Mouse (Mus musculus) CH12.LX (cell line): ENCODE results near the gene Fry. TPM values are rescaled to one million over a fixed set of nuclear protein-coding genes. Genes with fewer than 3 reads are reported as not detected.

Experiments used
- DNase-seq: peaks from one replicate; pipeline ENCODE4 v3.0.0-alpha.2; 2013; ENCODE audit errors: extremely low read depth
- H3K27ac ChIP-seq: 2 replicates; pipeline ENCODE4 v1.5.1; 2012; ENCODE audit warnings: low read depth, mild to moderate bottlenecking, control low read depth, moderate library complexity; ENCODE audit not compliant: insufficient read depth
- H3K27me3 ChIP-seq: replicated peaks from 2 replicates; pipeline ENCODE3; 2012; ENCODE audit warnings: inconsistent platforms
- H3K36me3 ChIP-seq, 2 experiments: replicated peaks in 1 of 2; 2 replicates each; pipeline versions ENCODE3 to v1.6.1; 2012; ENCODE audit warnings: inconsistent platforms in 1 of 2, low read length in 1 of 2, mild to moderate bottlenecking in 1 of 2, mixed read lengths in 1 of 2, moderate library complexity in 1 of 2; ENCODE audit not compliant: control insufficient read depth in 1 of 2, insufficient read depth in 1 of 2
- H3K4me1 ChIP-seq, 2 experiments: 2 replicates each; pipeline ENCODE4 v1.6.1; 2012; ENCODE audit warnings: inconsistent platforms in 1 of 2, moderate library complexity in 1 of 2; ENCODE audit not compliant: insufficient read depth in 2 of 2, control insufficient read depth in 1 of 2
- H3K4me2 ChIP-seq: 2 replicates; pipeline ENCODE4 v1.6.1; 2012; ENCODE audit warnings: low read depth, mild to moderate bottlenecking, control low read depth; ENCODE audit not compliant: poor library complexity, insufficient read depth, severe bottlenecking
- H3K4me3 ChIP-seq, 3 experiments: fragments of 150-350 bp in 1 of 3; sonication (generic) in 1 of 3; replicated peaks in 1 of 3; 2 replicates each; pipeline versions ENCODE3 to v1.5.1; 2011 to 2012; ENCODE audit warnings: low read depth in 2 of 3, low read length in 2 of 3, mild to moderate bottlenecking in 2 of 3, moderate library complexity in 2 of 3, control low read depth in 1 of 3, improper control_type of control experiment in 1 of 3, inconsistent platforms in 1 of 3, mixed read lengths in 1 of 3; ENCODE audit not compliant: poor library complexity in 1 of 3
- H3K79me2 ChIP-seq: replicated peaks from 2 replicates; pipeline ENCODE4 v1.6.1; 2012; ENCODE audit warnings: mild to moderate bottlenecking, moderate library complexity; ENCODE audit not compliant: control insufficient read depth, poor library complexity, insufficient read depth, severe bottlenecking; ENCODE audit errors: extremely low read depth
- H3K9ac ChIP-seq: 2 replicates; pipeline ENCODE4 v1.6.1; 2012; ENCODE audit warnings: low read depth, mild to moderate bottlenecking, control low read depth, moderate library complexity; ENCODE audit not compliant: insufficient read depth
- H3K9me3 ChIP-seq: replicated peaks from 2 replicates; pipeline ENCODE3; 2012; ENCODE audit warnings: low read length, inconsistent platforms, mixed read lengths
- CTCF ChIP-seq, 2 experiments: IDR thresholded peaks in 1 of 2; conservative IDR thresholded peaks in 1 of 2; 2 replicates each; pipeline ENCODE4 v1.5.1; 2011 to 2012; ENCODE audit warnings: low read depth in 2 of 2, low read length in 2 of 2, improper control_type of control experiment in 1 of 2, inconsistent platforms in 1 of 2, mild to moderate bottlenecking in 1 of 2, moderate library complexity in 1 of 2
- KAT2A ChIP-seq: IDR thresholded peaks from 2 replicates; pipeline ENCODE4 v1.6.1; 2012; ENCODE audit warnings: low read length, improper control_type of control experiment, inconsistent platforms; ENCODE audit not compliant: insufficient replicate concordance
- MAX ChIP-seq: IDR thresholded peaks from 2 replicates; pipeline ENCODE4 v1.6.1; 2011; ENCODE audit warnings: low read length, improper control_type of control experiment
- NRF1 ChIP-seq: IDR thresholded peaks from 2 replicates; pipeline ENCODE4 v1.6.1; 2014; ENCODE audit warnings: low read depth, mild to moderate bottlenecking, inconsistent platforms, low read length, improper control_type of control experiment, moderate library complexity
- POLR2AphosphoS2 ChIP-seq: IDR thresholded peaks from 2 replicates; pipeline ENCODE4 v1.6.1; 2011; ENCODE audit warnings: low read depth, low read length, improper control_type of control experiment
- RAD21 ChIP-seq: IDR thresholded peaks from 2 replicates; pipeline ENCODE4 v1.6.1; 2011; ENCODE audit warnings: low read depth, mild to moderate bottlenecking, low read length, improper control_type of control experiment, moderate library complexity
- RCOR1 ChIP-seq: conservative IDR thresholded peaks from 2 replicates; pipeline ENCODE4 v1.6.1; 2012; ENCODE audit warnings: low read depth, mild to moderate bottlenecking, inconsistent platforms, low read length, improper control_type of control experiment
- dilution Hi-C: fragments of 300-500 bp; cut with MboI; formaldehyde crosslinking; loops from 2 replicates; pipeline ENCODE4 v1.14.3; 2020; ENCODE audit warnings: low sequenced_read_pairs; ENCODE audit not compliant: extremely low pct_unique_long_range_greater_than_20kb, extremely low pct_ligation_motif_present
- in situ Hi-C: fragments of 300-500 bp; cut with MboI; formaldehyde crosslinking; loops from 3 replicates; pipeline ENCODE4 v1.14.3; 2019; ENCODE audit warnings: low sequenced_read_pairs, low pct_ligation_motif_present, low pct_unique_long_range_greater_than_20kb, mixed read lengths
- polyA plus RNA-seq: library from polyadenylated mRNA; unstranded; fragments of >175 nt; gene quantifications from 2 replicates; pipeline ENCODE4 v1.2.1, GENCODE M21; 2012; ENCODE audit warnings: low read depth; ENCODE audit not compliant: insufficient read length
- total RNA-seq, 2 experiments: library from RNA; depleted of rRNA; stranded (reverse); fragments of 300-350 nt in 1 of 2; fragments of >200 nt in 1 of 2; gene quantifications; 2 replicates each; pipeline ENCODE4 v1.2.3; 2012 to 2014

Gene Fry
- total RNA-seq (2012; rRNA removed) (0.34 and 0.50 TPM in 2 replicates), total RNA-seq (2014; rRNA removed) (0.34 and 0.97 TPM in 2 replicates), polyA plus RNA-seq (0.78 and 0.80 TPM in 2 replicates)

DNA sequence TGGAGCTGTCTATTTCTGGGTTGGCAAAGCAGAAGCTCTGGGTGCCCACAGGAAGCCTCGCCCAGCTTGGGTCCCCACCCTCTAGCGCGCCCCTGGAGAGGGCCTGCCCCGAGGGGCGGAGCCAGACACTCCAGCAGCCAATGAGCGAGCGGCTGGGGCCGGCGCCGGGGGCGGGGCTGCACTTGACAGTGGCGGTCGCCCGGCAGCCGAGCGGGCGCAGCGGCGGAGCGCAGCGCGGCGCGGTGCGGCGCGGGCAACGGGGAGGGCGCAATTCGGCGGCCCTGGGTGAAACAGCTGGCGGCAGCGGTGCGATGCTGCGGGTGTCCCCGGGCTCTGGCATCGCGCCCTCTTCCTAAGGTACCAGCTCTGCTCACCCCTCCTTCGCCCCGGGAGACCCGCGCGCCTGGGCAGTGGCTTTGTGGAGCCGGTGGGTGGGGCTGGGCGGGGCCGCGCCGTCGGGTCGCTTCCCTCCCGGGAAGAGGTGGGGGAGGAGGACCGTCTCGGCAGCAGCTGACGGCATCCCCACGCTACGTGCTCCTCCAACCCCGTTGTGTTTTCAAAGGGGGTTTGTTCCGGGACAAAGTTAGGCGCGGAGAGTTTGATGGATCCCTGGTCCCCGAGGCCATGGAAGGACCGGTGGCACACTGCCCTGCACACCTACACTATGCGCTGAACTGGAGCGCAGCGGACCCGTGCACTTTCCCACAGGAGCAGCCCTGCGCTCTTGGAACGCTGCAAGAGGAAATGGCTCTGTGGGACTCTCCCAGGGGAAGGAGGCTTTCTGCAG is at the start of gene Fry:
Fry (plus strand) TSS at position 191 of the 787 bp plus-strand sequence.
- DNase-seq: peak; percentile 52
- no peaks in the 10 kb centered on the region for H3K36me3 ChIP-seq
- no peaks in the 10 kb centered on the region for H3K79me2 ChIP-seq
- in situ Hi-C loops: no loop called here
- H3K4me1 ChIP-seq: no peaks in the 10 kb centered on the region
- H3K27ac ChIP-seq: no peak within 1 kb of the TSS
- no peaks in the 10 kb centered on the region for H3K27me3 ChIP-seq
- TF ChIP-seq MAX: no peak
- H3K9me3 ChIP-seq: peaks cover 55% of the 10 kb centered on the region
- H3K4me3 ChIP-seq: peak within 1 kb of the TSS in 1 of 3 experiments; percentile 41
- dilution Hi-C loops: no loop called here
- H3K4me2 ChIP-seq: no peak within 1 kb of the TSS
- no peak within 1 kb of the TSS for H3K9ac ChIP-seq

DNA sequence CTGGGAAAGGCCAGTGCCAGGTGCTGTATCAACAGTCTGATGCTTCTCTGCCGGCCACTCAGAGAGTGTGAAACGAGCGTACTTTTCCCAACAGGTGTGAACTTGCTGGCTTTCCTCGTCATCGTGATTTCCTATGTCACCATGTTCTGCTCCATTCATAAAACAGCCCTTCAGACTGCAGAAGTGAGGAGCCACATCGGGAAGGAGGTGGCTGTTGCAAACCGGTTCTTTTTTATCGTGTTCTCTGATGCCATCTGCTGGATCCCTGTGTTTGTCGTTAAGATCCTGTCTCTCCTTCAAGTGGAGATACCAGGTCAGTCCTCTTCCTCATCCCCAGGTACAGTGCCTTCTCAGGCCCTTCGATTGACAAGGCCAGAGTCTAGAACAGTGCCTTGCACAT is 48.4 kb upstream of the Fry start:
- Histone ChIP-seq H3K9me3 (peaks cover 44% of the 10 kb centered on the region), H3K9ac (no peak overlapping the region), H3K79me2 (no peaks in the 10 kb centered on the region), H3K4me3 (no peak overlapping the region), H3K4me2 (no peak overlapping the region), H3K27ac (no peak overlapping the region), H3K36me3 (no peaks in the 10 kb centered on the region), H3K27me3 (no peaks in the 10 kb centered on the region), H3K4me1 (no peaks in the 10 kb centered on the region)
- TF ChIP-seq CTCF (conservative IDR thresholded peaks at IDR 0.05 in 1 of 2, IDR thresholded peaks at IDR 0.05 in 1 of 2; ENCODE audit: low read depth in 2 of 2, low read length in 2 of 2) (0 out of 4 replicates have a peak, but pooled peaks of 1 of the 2 experiments have one; percentile 7), RCOR1 (no peak)
- dilution Hi-C loops: no loop called here
- DNase-seq: no peak
- in situ Hi-C loops: no loop called here

DNA sequence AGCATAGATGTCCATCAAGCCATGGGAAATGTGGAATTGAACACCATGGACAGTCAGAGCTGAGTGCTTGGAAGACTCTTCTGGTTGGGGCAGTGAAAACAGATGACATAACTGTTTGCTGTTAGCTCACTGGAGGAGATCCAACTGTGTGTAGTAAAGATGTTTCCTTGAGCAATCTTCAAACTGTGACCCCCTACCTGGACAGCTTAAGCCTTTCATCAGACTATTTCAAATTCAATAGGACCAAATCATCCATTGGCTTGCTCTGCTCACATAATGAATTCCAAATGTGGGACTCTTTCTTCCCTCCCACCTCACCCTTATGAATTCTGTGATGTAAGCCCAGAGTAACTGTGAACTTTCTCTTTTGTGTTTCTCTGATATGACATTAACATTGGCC is 46.7 kb upstream of the Fry start:
- in situ Hi-C loops: no loop called here

More for the DNA sequence above, 46.7 kb upstream of the Fry start:
- peaks cover 37% of the 10 kb centered on the region for H3K9me3 ChIP-seq
- TF ChIP-seq NRF1: no peak
- TF ChIP-seq KAT2A: no peak
- TF ChIP-seq POLR2AphosphoS2: no peak
- no peak for TF ChIP-seq RAD21
- H3K36me3 ChIP-seq: no peaks in the 10 kb centered on the region
- no peak overlapping the region for H3K27ac ChIP-seq
- no peaks in the 10 kb centered on the region for H3K4me1 ChIP-seq
- H3K27me3 ChIP-seq: no peaks in the 10 kb centered on the region
- dilution Hi-C loops: no loop called here
- no peak overlapping the region for H3K9ac ChIP-seq
- H3K79me2 ChIP-seq: no peaks in the 10 kb centered on the region
- no peak overlapping the region for H3K4me3 ChIP-seq
- no peak overlapping the region for H3K4me2 ChIP-seq
- DNase-seq: no peak
